Mouse (Mus musculus): Measurements from ENCODE around the gene Btbd9.

- TF ChIP-seq CTCF (IDR thresholded peaks at IDR 0.05; ENCODE audit: low read depth) (no peak), EP300 (IDR thresholded peaks at IDR 0.05; ENCODE audit: low read depth) (no peak)
Observed at GRCm38 (mm10) chr17:30430961-30431640, 145.2 kb downstream of the Btbd9 start.

All from heart, postnatal 0 days (tissue).